Comparison of ENCODE assay signal across 17 mouse cellular contexts in genomic region chr13:43292892-43293291, GRCm38 (mm10). TPM values are rescaled to one million over a fixed set of nuclear protein-coding genes. Genes with fewer than 3 reads are reported as not detected.
DNase-seq lines count a peak whose midpoint lies in the region; ATAC-seq and TF ChIP-seq lines count a peak whose summit lies in the region.
"Had no signal": no experiment of that assay in that cellular context is flagged by ENCODE, and none has a peak within 500 bp of the region (broad histone marks: within the 10 kb centered on the region; RNA-seq: fewer than 3 reads in every experiment).

No protein-coding gene starts in this region.

- no peaks in the 10 kb centered on the region for H3K27me3 ChIP-seq in limb, embryonic 14.5 days (ENCODE audit: control insufficient read depth, insufficient read depth, low read length)
- no peaks in the 10 kb centered on the region; the same call in 1 of the 2 replicates for H3K27me3 ChIP-seq in limb, embryonic 10.5 days (ENCODE audit: low read depth, poor library complexity, severe bottlenecking)
- H3K27me3 ChIP-seq in stomach, embryonic 14.5 days (ENCODE audit: control insufficient read depth, insufficient read depth, low read length): no peaks in the 10 kb centered on the region
- H3K27me3 ChIP-seq in midbrain, embryonic 13.5 days: peaks cover 2% of the 10 kb centered on the region; the same call in 1 of the 2 replicates
- H3K27me3 ChIP-seq: neural tube, embryonic 13.5 days had no signal

- H3K27ac ChIP-seq in limb, embryonic 14.5 days (replicated peaks; ENCODE audit: low read depth, low read length): no peak overlapping the region
- H3K27ac ChIP-seq in limb, embryonic 10.5 days: no peak overlapping the region
- H3K27ac ChIP-seq in stomach, embryonic 14.5 days (ENCODE audit: low read length): no peak overlapping the region
- no peak overlapping the region for H3K27ac ChIP-seq in midbrain, embryonic 13.5 days
- H3K27ac ChIP-seq: heart, adult 2 months; liver, embryonic 15.5 days; midbrain, embryonic 12.5 days; neural tube, embryonic 13.5 days had no signal

- no peak for ATAC-seq in limb, embryonic 14.5 days (ENCODE audit: low FRiP score, low read depth)
- peak; percentile 71; the same call in 1 of the 2 replicates for ATAC-seq in stomach, embryonic 14.5 days (ENCODE audit: insufficient number of reproducible peaks, insufficient read depth, low FRiP score, low read depth)
- no peak for ATAC-seq in midbrain, embryonic 13.5 days
- no peak for ATAC-seq in monocyte, adult 5-6 weeks (replicated peaks; ENCODE audit: insufficient number of reproducible peaks, low FRiP score, low TSS enrichment, poor library complexity, severe bottlenecking)
- ATAC-seq in megakaryocyte, adult 5-6 weeks (ENCODE audit: poor library complexity, severe bottlenecking): no peak
- ATAC-seq: inflammation-experienced regulatory T-cells, adult 6 months had no signal

- H3K4me3 ChIP-seq in limb, embryonic 14.5 days (replicated peaks; ENCODE audit: low read length): no peak overlapping the region
- no peak overlapping the region for H3K4me3 ChIP-seq in limb, embryonic 10.5 days
- no peak overlapping the region for H3K4me3 ChIP-seq in stomach, embryonic 14.5 days (ENCODE audit: low read depth, low read length)
- H3K4me3 ChIP-seq in midbrain, embryonic 13.5 days (replicated peaks): no peak overlapping the region
- H3K4me3 ChIP-seq: erythroblast, embryonic 14.5 days; heart, adult 2 months; liver, embryonic 15.5 days; midbrain, embryonic 12.5 days; neural tube, embryonic 13.5 days had no signal

- peaks cover 4% of the 10 kb centered on the region; the same call in 1 of the 2 replicates for H3K4me1 ChIP-seq in limb, embryonic 14.5 days (ENCODE audit: control insufficient read depth, insufficient read depth, low read length)
- peaks cover 6% of the 10 kb centered on the region for H3K4me1 ChIP-seq in limb, embryonic 10.5 days
- no peaks in the 10 kb centered on the region for H3K4me1 ChIP-seq in stomach, embryonic 14.5 days (ENCODE audit: control insufficient read depth, insufficient read depth, low read length)
- peaks cover 21% of the 10 kb centered on the region for H3K4me1 ChIP-seq in midbrain, embryonic 13.5 days (replicated peaks)
- H3K4me1 ChIP-seq: liver, embryonic 15.5 days had no signal

- WGBS in limb, embryonic 14.5 days: 60% methylated on average over 4 of the region's 4 CpGs
- WGBS in limb, embryonic 10.5 days: 66% methylated on average over 4 of the region's 4 CpGs
- 66% methylated on average over 4 of the region's 4 CpGs for whole genome bisulfite sequencing in stomach, embryonic 14.5 days
- WGBS in midbrain, embryonic 13.5 days: 83% methylated on average over 4 of the region's 4 CpGs

- H3K36me3 ChIP-seq in limb, embryonic 14.5 days (ENCODE audit: control insufficient read depth, insufficient read depth, low read length): no peaks in the 10 kb centered on the region
- H3K36me3 ChIP-seq in limb, embryonic 10.5 days: no peaks in the 10 kb centered on the region
- H3K36me3 ChIP-seq in stomach, embryonic 14.5 days (ENCODE audit: control insufficient read depth, insufficient read depth, low read length): no peaks in the 10 kb centered on the region
- 0 out of 2 replicates have a peak, but pooled peaks cover 6% of the 10 kb centered on the region for H3K36me3 ChIP-seq in midbrain, embryonic 13.5 days
- H3K36me3 ChIP-seq: liver, embryonic 15.5 days; midbrain, embryonic 12.5 days; neural tube, embryonic 13.5 days had no signal

- H3K4me2 ChIP-seq in limb, embryonic 14.5 days (replicated peaks; ENCODE audit: low read depth, low read length, severe bottlenecking): no peak overlapping the region
- H3K4me2 ChIP-seq in stomach, embryonic 14.5 days (replicated peaks; ENCODE audit: low read depth, low read length): no peak overlapping the region
- H3K4me2 ChIP-seq in midbrain, embryonic 13.5 days (replicated peaks): no peak overlapping the region
- H3K4me2 ChIP-seq: liver, embryonic 15.5 days; midbrain, embryonic 12.5 days; neural tube, embryonic 13.5 days had no signal

- H3K9ac ChIP-seq in limb, embryonic 14.5 days (ENCODE audit: low read depth, low read length, severe bottlenecking): no peak overlapping the region
- H3K9ac ChIP-seq in stomach, embryonic 14.5 days (replicated peaks; ENCODE audit: low read depth, low read length): no peak overlapping the region
- no peak overlapping the region for H3K9ac ChIP-seq in midbrain, embryonic 13.5 days (replicated peaks)
- H3K9ac ChIP-seq: liver, embryonic 15.5 days; midbrain, embryonic 12.5 days; neural tube, embryonic 13.5 days had no signal

- no peak for TF ChIP-seq POLR2A in limb, embryonic 14.5 days (IDR thresholded peaks at IDR 0.05; ENCODE audit: borderline replicate concordance, extremely low read depth, insufficient read depth, insufficient read length)

- peak; percentile 64 for DNase-seq in limb, embryonic 14.5 days (ENCODE audit: low spot score)
- no peak for DNase-seq in limb, embryonic 10.5 days (ENCODE audit: low spot score)
- peak; percentile 98 for DNase-seq in fat pad, adult 2 months (ENCODE audit: extremely low read depth, low read depth, low spot score)
- DNase-seq in kidney, postnatal 25 days: peak; percentile 75 to 85
- DNase-seq: cerebellum, postnatal 10 days; heart, adult 2 months; heart, postnatal 36 days; thymus, postnatal 4 days had no signal

- H3K9me3 ChIP-seq in limb, embryonic 14.5 days (ENCODE audit: control insufficient read depth, low read length): no peaks in the 10 kb centered on the region
- H3K9me3 ChIP-seq in limb, embryonic 10.5 days (replicated peaks): no peaks in the 10 kb centered on the region
- H3K9me3 ChIP-seq in stomach, embryonic 14.5 days (ENCODE audit: control insufficient read depth, low read depth, low read length): no peaks in the 10 kb centered on the region
- H3K9me3 ChIP-seq in midbrain, embryonic 13.5 days: no peaks in the 10 kb centered on the region
- H3K9me3 ChIP-seq: liver, embryonic 15.5 days; midbrain, embryonic 12.5 days; neural tube, embryonic 13.5 days had no signal

RNA-seq across cellular contexts. Expression of gene Gfod1, which starts 11.1 kb away (rescaled TPM):
- 2.8 and 3.0 TPM in 2 replicates for polyA plus RNA-seq in limb, embryonic 14.5 days (2012; rRNA removed)
- polyA plus RNA-seq in limb, embryonic 14.5 days (2014; fragmentation: Nextera tagmentation; extraction: Ambion mirVana): 1.2 and 1.6 TPM in 2 replicates
- polyA plus RNA-seq in limb, embryonic 10.5 days (2016; fragmentation: Nextera tagmentation; extraction: Ambion mirVana): 0.13 and 0.23 TPM in 2 replicates
- polyA plus RNA-seq in stomach, embryonic 14.5 days (2014; fragmentation: Nextera tagmentation; extraction: Ambion mirVana): 0.49 and 1.0 TPM in 2 replicates
- polyA plus RNA-seq in midbrain, embryonic 13.5 days (2015; fragmentation: Nextera tagmentation; extraction: Ambion mirVana): 1.6 and 1.7 TPM in 2 replicates
- total RNA-seq in monocyte, adult 5-6 weeks (2017): 19.6 to 26.1 TPM (median 20.8 TPM) in 3 replicates
- 10.8 and 16.8 TPM in 2 replicates for total RNA-seq in megakaryocyte, adult 5-6 weeks (2015)
- total RNA-seq in megakaryocyte, adult 5-6 weeks (2017): 4.9 and 7.2 TPM in 2 replicates
